Mouse (Mus musculus) liver, embryonic 11.5 days (tissue): ENCODE results near the gene N4bp2. TPM values are rescaled to one million over a fixed set of nuclear protein-coding genes. Genes with fewer than 3 reads are reported as not detected.
"Not testable (repeated sequence)": the region's sequence is repeated elsewhere in the genome, so short reads cannot be mapped to it uniquely, and the experiment has no call there.

ENCODE experiments used
- ATAC-seq: fragments of 200-750 bp; cut with Nextera tagmentation; replicated peaks from 2 replicates; pipeline ENCODE4 v1.8.0; 2017; ENCODE audit warnings: moderate number of reproducible peaks, mild to moderate bottlenecking, moderate TSS enrichment, moderate library complexity; ENCODE audit not compliant: low FRiP score
- DNase-seq: peaks from one replicate; pipeline ENCODE4 v3.0.0-alpha.2; 2017; ENCODE audit warnings: low spot score
- H3K27ac ChIP-seq: fragments of 300-500 bp; sonication (generic); 2 replicates; pipeline ENCODE4 v1.5.1; 2014; ENCODE audit warnings: mild to moderate bottlenecking, low read depth, low read length, control low read depth
- H3K27me3 ChIP-seq: fragments of 300-500 bp; sonication (generic); replicated peaks from 2 replicates; pipeline ENCODE4 v1.6.1; 2014; ENCODE audit warnings: low read length, mixed read lengths; ENCODE audit not compliant: control insufficient read depth, insufficient read depth
- H3K36me3 ChIP-seq: fragments of 300-500 bp; sonication (generic); 2 replicates; pipeline ENCODE4 v1.6.1; 2014; ENCODE audit warnings: mild to moderate bottlenecking, low read length, moderate library complexity, mixed read lengths; ENCODE audit not compliant: control insufficient read depth, insufficient read depth
- H3K4me1 ChIP-seq: fragments of 300-500 bp; sonication (generic); replicated peaks from 2 replicates; pipeline ENCODE4 v1.6.1; 2014; ENCODE audit warnings: low read length, mixed read lengths; ENCODE audit not compliant: control insufficient read depth, insufficient read depth
- H3K4me2 ChIP-seq: fragments of 300-500 bp; sonication (generic); 2 replicates; pipeline ENCODE4 v1.6.1; 2014; ENCODE audit warnings: mild to moderate bottlenecking, control low read depth, moderate library complexity
- H3K4me3 ChIP-seq: fragments of 300-500 bp; sonication (generic); 2 replicates; pipeline ENCODE4 v1.5.1; 2014; ENCODE audit warnings: low read depth, low read length, control low read depth
- H3K9ac ChIP-seq: fragments of 300-500 bp; sonication (generic); 2 replicates; pipeline ENCODE4 v1.6.1; 2014; ENCODE audit warnings: low read depth, low read length, control low read depth
- H3K9me3 ChIP-seq: fragments of 300-500 bp; sonication (generic); 2 replicates; pipeline ENCODE4 v1.6.1; 2016; ENCODE audit warnings: low read length, inconsistent platforms, mixed read lengths; ENCODE audit not compliant: control insufficient read depth
- WGBS: fragments of 180-500 bp; shearing (Covaris S2); extraction: QIAGEN DNeasy Blood & Tissue Kit; methylation state at CpG from one replicate; pipeline ENCODE4 v1.1.7; 2014; 5-methylcytosine and 5-hydroxymethylcytosine counted together
- polyA plus RNA-seq: library from polyadenylated mRNA; unstranded; fragments of >200 nt; fragmentation: Nextera tagmentation; extraction: Ambion mirVana; gene quantifications from 2 replicates; pipeline ENCODE4 v1.2.1, GENCODE M21; 2014

Gene N4bp2
- polyA plus RNA-seq, 1 experiment from 2014 or later, result 28.2 TPM

- no peak overlapping the region for H3K9ac ChIP-seq
- H3K4me1 ChIP-seq, result peaks cover 2% of the 10 kb centered on the region
- ATAC-seq, result no peak
- no peak overlapping the region for H3K4me2 ChIP-seq
- no peak for DNase-seq
- H3K27ac ChIP-seq, result no peak overlapping the region
- H3K4me3 ChIP-seq, result no peak overlapping the region
- H3K9me3 ChIP-seq, result no peaks in the 10 kb centered on the region
- WGBS, result 90% methylated on average over 4 of the region's 4 CpGs
- H3K27me3 ChIP-seq, result no peaks in the 10 kb centered on the region
- H3K36me3 ChIP-seq, result peaks cover 3% of the 10 kb centered on the region; the same call in 1 of the 2 replicates
Observed at GRCm38 (mm10) chr5:65770493-65770892, 7.2 kb downstream of the N4bp2 start.

GRCm38 (mm10) chr5:65773957-65774356 lies 10.6 kb downstream of the N4bp2 start:
- not testable (repeated sequence) for H3K4me2 ChIP-seq, H3K9ac ChIP-seq, H3K4me1 ChIP-seq, H3K4me3 ChIP-seq, H3K27me3 ChIP-seq, ATAC-seq, H3K27ac ChIP-seq, DNase-seq, H3K9me3 ChIP-seq
- WGBS, result 96% methylated on average over 3 of the region's 3 CpGs
- H3K36me3 ChIP-seq, result peaks cover 12% of the 10 kb centered on the region

- Histone ChIP-seq H3K4me2 (no peak overlapping the region), H3K9me3 (no peaks in the 10 kb centered on the region), H3K9ac (no peak overlapping the region), H3K4me1 (no peaks in the 10 kb centered on the region), H3K4me3 (no peak overlapping the region), H3K36me3 (peaks cover 12% of the 10 kb centered on the region), H3K27me3 (no peaks in the 10 kb centered on the region), H3K27ac (no peak overlapping the region)
- ATAC-seq, result no peak
- DNase-seq, result no peak
- WGBS, result 83% methylated on average over 4 of the region's 4 CpGs
Observed at GRCm38 (mm10) chr5:65776166-65776565, 12.8 kb downstream of the N4bp2 start.

- H3K36me3 ChIP-seq, result peaks cover 12% of the 10 kb centered on the region
- H3K27ac ChIP-seq, result no peak overlapping the region
- H3K9ac ChIP-seq, result no peak overlapping the region
- H3K27me3 ChIP-seq, result no peaks in the 10 kb centered on the region
- no peak overlapping the region for H3K4me3 ChIP-seq
- WGBS, result 93% methylated on average over 3 of the region's 3 CpGs
- H3K4me1 ChIP-seq, result no peaks in the 10 kb centered on the region
- DNase-seq, result no peak
- no peak for ATAC-seq
- H3K9me3 ChIP-seq, result no peaks in the 10 kb centered on the region
- no peak overlapping the region for H3K4me2 ChIP-seq
Observed at GRCm38 (mm10) chr5:65776907-65777306, 13.6 kb downstream of the N4bp2 start.

DNA sequence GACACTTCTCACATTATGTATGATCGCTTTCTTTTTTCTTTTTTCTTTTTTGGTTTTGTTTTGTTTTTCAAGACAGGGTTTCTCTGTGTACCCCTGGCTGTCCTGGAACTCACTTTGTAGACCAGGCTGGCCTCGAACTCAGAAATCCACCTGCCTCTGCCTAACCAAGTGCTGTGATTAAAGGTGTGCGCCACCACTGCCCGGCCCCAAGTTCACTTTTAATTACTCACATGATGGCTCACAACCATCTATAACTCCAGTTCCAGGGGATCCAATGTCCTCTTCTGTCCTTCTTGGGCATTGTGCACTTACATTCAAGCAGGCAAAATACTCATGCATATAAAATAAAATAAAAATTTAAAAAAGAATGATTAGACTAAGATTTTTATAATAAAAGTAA lies 15.7 kb downstream of the N4bp2 start:
- not testable (repeated sequence) for H3K4me2 ChIP-seq, H3K9ac ChIP-seq, ATAC-seq, H3K27me3 ChIP-seq, H3K27ac ChIP-seq, DNase-seq, H3K4me3 ChIP-seq, H3K4me1 ChIP-seq, H3K9me3 ChIP-seq
- H3K36me3 ChIP-seq, result peaks cover 10% of the 10 kb centered on the region
- WGBS, result 96% methylated on average over 4 of the region's 4 CpGs

- Histone ChIP-seq H3K9me3 (no peaks in the 10 kb centered on the region), H3K27ac (no peak overlapping the region), H3K4me3 (no peak overlapping the region), H3K36me3 (peaks cover 10% of the 10 kb centered on the region), H3K4me1 (no peaks in the 10 kb centered on the region), H3K9ac (no peak overlapping the region), H3K27me3 (no peaks in the 10 kb centered on the region), H3K4me2 (no peak overlapping the region)
- WGBS, result 85% methylated on average over 3 of the region's 3 CpGs
- DNase-seq, result no peak
- ATAC-seq, result no peak
Observed at GRCm38 (mm10) chr5:65779401-65780063, 16.2 kb downstream of the N4bp2 start.

GRCm38 (mm10) chr5:65781147-65781715 lies 17.9 kb downstream of the N4bp2 start:
- Histone ChIP-seq H3K27ac (no peak overlapping the region), H3K27me3 (no peaks in the 10 kb centered on the region), H3K4me2 (no peak overlapping the region), H3K36me3 (peaks cover 7% of the 10 kb centered on the region), H3K4me1 (no peaks in the 10 kb centered on the region), H3K9me3 (no peaks in the 10 kb centered on the region), H3K9ac (no peak overlapping the region), H3K4me3 (no peak overlapping the region)
- DNase-seq, result no peak
- no peak for ATAC-seq
- WGBS, result 73% methylated on average over 5 of the region's 5 CpGs

DNA sequence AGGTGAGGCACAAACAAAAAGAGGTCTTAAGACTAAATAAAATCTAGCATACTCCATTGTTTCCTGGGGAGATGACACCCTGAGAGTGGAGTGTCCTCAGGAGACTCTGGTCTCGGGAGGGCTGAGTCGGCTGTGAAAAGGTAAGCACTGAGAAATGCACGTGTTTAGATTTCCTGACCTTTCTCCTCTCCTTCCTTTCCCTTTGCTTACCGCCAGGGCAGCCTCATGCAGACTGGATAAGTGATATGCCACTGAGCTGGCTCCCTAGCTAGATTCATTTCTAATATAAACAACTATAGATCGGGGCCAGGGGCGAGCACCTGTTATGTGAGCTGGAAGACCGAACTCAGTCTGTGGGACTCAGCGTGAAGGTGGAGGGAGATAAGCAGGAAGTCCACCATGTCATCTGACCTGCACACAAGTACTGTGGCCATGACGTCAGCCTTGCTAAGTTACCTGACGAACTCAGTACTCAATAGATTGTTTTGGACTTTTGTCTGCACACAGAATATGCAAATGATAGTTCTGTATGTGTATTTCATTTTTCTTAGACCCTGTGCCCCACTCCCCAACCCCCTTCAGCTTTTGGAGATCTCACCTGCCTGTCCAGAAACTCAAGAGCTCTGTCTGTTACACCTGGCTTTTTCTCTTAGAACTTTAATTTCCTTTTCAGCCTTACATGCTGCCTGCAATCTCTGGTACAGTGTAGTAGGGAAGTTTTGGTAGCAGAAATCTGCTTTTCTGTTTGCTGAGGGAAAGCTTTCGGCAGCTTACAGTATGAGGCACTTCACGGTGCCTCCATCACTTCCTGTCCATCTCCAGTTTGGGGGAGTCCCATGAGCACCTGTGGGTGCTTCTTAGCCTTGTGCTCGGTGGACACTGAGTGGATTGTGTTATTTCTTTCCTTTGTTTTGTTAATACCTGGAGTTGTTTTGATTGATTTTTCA lies 18.7 kb downstream of the N4bp2 start:
- no peak overlapping the region for H3K4me2 ChIP-seq
- H3K9ac ChIP-seq, result no peak overlapping the region
- H3K27me3 ChIP-seq, result no peaks in the 10 kb centered on the region
- DNase-seq (no peak), ATAC-seq (no peak)
- no peaks in the 10 kb centered on the region for H3K4me1 ChIP-seq
- WGBS, result 81% methylated on average over 13 of the region's 13 CpGs
- no peak overlapping the region for H3K4me3 ChIP-seq
- peaks cover 2% of the 10 kb centered on the region for H3K36me3 ChIP-seq
- H3K9me3 ChIP-seq, result no peaks in the 10 kb centered on the region
- H3K27ac ChIP-seq, result no peak overlapping the region
